Mouse (Mus musculus) MEL (cell line): ENCODE results near the gene Slc29a2. TPM values are rescaled to one million over a fixed set of nuclear protein-coding genes. Genes with fewer than 3 reads are reported as not detected.
A peak's percentile ranks its signal among the peaks of the same experiment; 100 is the strongest.

ENCODE experiments used
- DNase-seq: peaks from one replicate; pipeline ENCODE4 v3.0.0; 2011; ENCODE audit warnings: low read depth, low spot score
- H3K27ac ChIP-seq: 2 replicates; pipeline ENCODE4 v1.5.1; 2012; ENCODE audit warnings: low read depth, mild to moderate bottlenecking, control low read depth, low read length, moderate library complexity; ENCODE audit not compliant: control insufficient read depth
- H3K27me3 ChIP-seq, 2 experiments: fragments of 150-350 bp in 1 of 2; sonication (generic) in 1 of 2; 2 replicates each; pipeline ENCODE4 v1.6.1; 2012; ENCODE audit warnings: low read length in 2 of 2, mild to moderate bottlenecking in 2 of 2, improper control_type of control experiment in 1 of 2, moderate library complexity in 1 of 2; ENCODE audit not compliant: insufficient read depth in 2 of 2, control insufficient read depth in 1 of 2
- H3K36me3 ChIP-seq, 2 experiments: 2 replicates each; pipeline ENCODE4 v1.6.1; 2012 to 2014; ENCODE audit warnings: low read length in 2 of 2, improper control_type of control experiment in 1 of 2, inconsistent platforms in 1 of 2, mild to moderate bottlenecking in 1 of 2; ENCODE audit not compliant: insufficient read depth in 2 of 2, control insufficient read depth in 1 of 2
- H3K4me1 ChIP-seq, 2 experiments: fragments of 150-350 bp in 1 of 2; sonication (generic) in 1 of 2; 2 replicates each; pipeline ENCODE4 v1.6.1; 2012; ENCODE audit warnings: low read length in 2 of 2, improper control_type of control experiment in 1 of 2, mild to moderate bottlenecking in 1 of 2; ENCODE audit not compliant: insufficient read depth in 2 of 2, control insufficient read depth in 1 of 2
- H3K4me3 ChIP-seq, 2 experiments: fragments of 150-350 bp in 1 of 2; sonication (generic) in 1 of 2; 2 replicates each; pipeline ENCODE4 v1.5.1; 2012; ENCODE audit warnings: low read depth in 2 of 2, low read length in 2 of 2, mild to moderate bottlenecking in 2 of 2, moderate library complexity in 2 of 2, control low read depth in 1 of 2, improper control_type of control experiment in 1 of 2; ENCODE audit not compliant: control insufficient read depth in 1 of 2, insufficient read depth in 1 of 2
- H3K79me2 ChIP-seq: 2 replicates; pipeline ENCODE4 v1.6.1; 2012; ENCODE audit warnings: mild to moderate bottlenecking, low read length, moderate library complexity; ENCODE audit not compliant: control insufficient read depth, poor library complexity, insufficient read depth
- H3K9ac ChIP-seq: 2 replicates; pipeline ENCODE4 v1.6.1; 2012; ENCODE audit warnings: low read depth, mild to moderate bottlenecking, control low read depth, low read length, moderate library complexity; ENCODE audit not compliant: control insufficient read depth, poor library complexity, severe bottlenecking
- H3K9me3 ChIP-seq: fragments of 150-350 bp; sonication (generic); replicated peaks from 2 replicates; pipeline ENCODE4 v1.6.1; 2012; ENCODE audit warnings: mild to moderate bottlenecking, low read length, improper control_type of control experiment, moderate library complexity; ENCODE audit not compliant: insufficient read depth
- BHLHE40 ChIP-seq: IDR thresholded peaks from 2 replicates; pipeline ENCODE4 v1.6.1; 2012; ENCODE audit warnings: low read depth, mild to moderate bottlenecking, inconsistent platforms, low read length, improper control_type of control experiment, borderline replicate concordance
- CHD1 ChIP-seq: IDR thresholded peaks from 2 replicates; pipeline ENCODE4 v1.6.1; 2012; ENCODE audit warnings: low read depth, mild to moderate bottlenecking, inconsistent platforms, low read length, improper control_type of control experiment
- CHD2 ChIP-seq: IDR thresholded peaks from 2 replicates; pipeline ENCODE4 v1.6.1; 2011; ENCODE audit warnings: low read length, improper control_type of control experiment
- CTCF ChIP-seq, 3 experiments: IDR thresholded peaks in 2 of 3; conservative IDR thresholded peaks in 1 of 3; 2 replicates each; pipeline ENCODE4 v1.5.1; 2011 to 2012; ENCODE audit warnings: low read length in 3 of 3, low read depth in 2 of 3, mild to moderate bottlenecking in 2 of 3, improper control_type of control experiment in 1 of 3, inconsistent platforms in 1 of 3, mixed read lengths in 1 of 3, moderate library complexity in 1 of 3; ENCODE audit not compliant: control insufficient read depth in 1 of 3, insufficient read depth in 1 of 3, poor library complexity in 1 of 3, severe bottlenecking in 1 of 3
- E2F4 ChIP-seq: IDR thresholded peaks from 2 replicates; pipeline ENCODE4 v1.6.1; 2011; ENCODE audit warnings: low read depth, low read length, improper control_type of control experiment, borderline replicate concordance
- EP300 ChIP-seq, 2 experiments: IDR thresholded peaks; 2 replicates each; pipeline ENCODE4 v1.6.1; 2011; ENCODE audit warnings: improper control_type of control experiment in 2 of 2, low read length in 2 of 2, low read depth in 1 of 2, mild to moderate bottlenecking in 1 of 2
- GABPA ChIP-seq: IDR thresholded peaks from 2 replicates; pipeline ENCODE4 v1.6.1; 2012; ENCODE audit warnings: low read depth, mild to moderate bottlenecking, inconsistent platforms, low read length, improper control_type of control experiment, moderate library complexity
- GATA1 ChIP-seq: IDR thresholded peaks from 2 replicates; pipeline ENCODE4 v1.6.1; 2011; ENCODE audit warnings: low read depth, low read length, improper control_type of control experiment
- HCFC1 ChIP-seq: IDR thresholded peaks from 2 replicates; pipeline ENCODE4 v1.6.1; 2012; ENCODE audit warnings: low read depth, mild to moderate bottlenecking, inconsistent platforms, low read length, improper control_type of control experiment, moderate library complexity
- JUND ChIP-seq: IDR thresholded peaks from 2 replicates; pipeline ENCODE4 v1.6.1; 2011; ENCODE audit warnings: low read depth, mild to moderate bottlenecking, improper control_type of control experiment, low read length
- KAT2A ChIP-seq: conservative IDR thresholded peaks from 2 replicates; pipeline ENCODE4 v1.6.1; 2012; ENCODE audit warnings: low read depth, low read length, improper control_type of control experiment, inconsistent platforms
- MAFK ChIP-seq: IDR thresholded peaks from 2 replicates; pipeline ENCODE4 v1.6.1; 2011; ENCODE audit warnings: low read depth, mild to moderate bottlenecking, low read length, improper control_type of control experiment, borderline replicate concordance
- MAX ChIP-seq: IDR thresholded peaks from 2 replicates; pipeline ENCODE4 v1.6.1; 2011; ENCODE audit warnings: low read length, improper control_type of control experiment
- MAZ ChIP-seq: IDR thresholded peaks from 2 replicates; pipeline ENCODE4 v1.6.1; 2012; ENCODE audit warnings: low read depth, mild to moderate bottlenecking, inconsistent platforms, low read length, improper control_type of control experiment
- MEF2A ChIP-seq: IDR thresholded peaks from 2 replicates; pipeline ENCODE4 v1.6.1; 2014; ENCODE audit warnings: low read depth, mild to moderate bottlenecking, inconsistent platforms, low read length, improper control_type of control experiment; ENCODE audit not compliant: poor library complexity, insufficient replicate concordance, severe bottlenecking; ENCODE audit errors: extremely low read depth
- MYB ChIP-seq: IDR thresholded peaks from 2 replicates; pipeline ENCODE4 v1.6.1; 2011; ENCODE audit warnings: mild to moderate bottlenecking, low read depth, low read length, improper control_type of control experiment
- MYC ChIP-seq: IDR thresholded peaks from 2 replicates; pipeline ENCODE4 v1.6.1; 2011; ENCODE audit warnings: low read depth, mild to moderate bottlenecking, low read length, improper control_type of control experiment, moderate library complexity
- NELFE ChIP-seq: IDR thresholded peaks from 2 replicates; pipeline ENCODE4 v1.6.1; 2011; ENCODE audit warnings: low read depth, low read length, improper control_type of control experiment
- NRF1 ChIP-seq: IDR thresholded peaks from 2 replicates; pipeline ENCODE4 v1.6.1; 2014; ENCODE audit warnings: low read depth, mild to moderate bottlenecking, inconsistent platforms, low read length, improper control_type of control experiment, moderate library complexity; ENCODE audit not compliant: poor library complexity, insufficient read depth, severe bottlenecking
- POLR2A ChIP-seq, 2 experiments: IDR thresholded peaks; 2 replicates each; pipeline ENCODE4 v1.6.1; 2011 to 2012; ENCODE audit warnings: low read length in 2 of 2, mild to moderate bottlenecking in 2 of 2, control low read depth in 1 of 2, improper control_type of control experiment in 1 of 2, low read depth in 1 of 2, moderate library complexity in 1 of 2; ENCODE audit not compliant: control insufficient read depth in 1 of 2, insufficient read depth in 1 of 2, poor library complexity in 1 of 2
- POLR2AphosphoS2 ChIP-seq: IDR thresholded peaks from 2 replicates; pipeline ENCODE4 v1.6.1; 2011; ENCODE audit warnings: low read length, improper control_type of control experiment
- RAD21 ChIP-seq: IDR thresholded peaks from 2 replicates; pipeline ENCODE4 v1.6.1; 2011; ENCODE audit warnings: mild to moderate bottlenecking, low read depth, low read length, improper control_type of control experiment
- RCOR1 ChIP-seq: IDR thresholded peaks from 2 replicates; pipeline ENCODE4 v1.6.1; 2012; ENCODE audit warnings: low read depth, mild to moderate bottlenecking, inconsistent platforms, low read length, improper control_type of control experiment
- SIN3A ChIP-seq: IDR thresholded peaks from 2 replicates; pipeline ENCODE4 v1.6.1; 2012; ENCODE audit warnings: low read length, improper control_type of control experiment, inconsistent platforms
- SMC3 ChIP-seq: IDR thresholded peaks from 2 replicates; pipeline ENCODE4 v1.6.1; 2011; ENCODE audit warnings: low read depth, low read length, improper control_type of control experiment
- TCF12 ChIP-seq: IDR thresholded peaks from 2 replicates; pipeline ENCODE4 v1.6.1; 2014; ENCODE audit warnings: low read depth, mild to moderate bottlenecking, inconsistent platforms, low read length, improper control_type of control experiment, moderate library complexity
- UBTF ChIP-seq: IDR thresholded peaks from 2 replicates; pipeline ENCODE4 v1.6.1; 2012; ENCODE audit warnings: low read depth, mild to moderate bottlenecking, inconsistent platforms, low read length, improper control_type of control experiment, moderate library complexity, borderline replicate concordance; ENCODE audit not compliant: insufficient read depth
- USF1 ChIP-seq: IDR thresholded peaks from 2 replicates; pipeline ENCODE4 v1.6.1; 2014; ENCODE audit warnings: low read depth, mild to moderate bottlenecking, inconsistent platforms, low read length, improper control_type of control experiment, moderate library complexity
- ZC3H11A ChIP-seq: IDR thresholded peaks from 2 replicates; pipeline ENCODE4 v1.6.1; 2012; ENCODE audit warnings: low read depth, mild to moderate bottlenecking, inconsistent platforms, low read length, improper control_type of control experiment
- ZKSCAN1 ChIP-seq: IDR thresholded peaks from 2 replicates; pipeline ENCODE4 v1.6.1; 2012; ENCODE audit warnings: low read depth, mild to moderate bottlenecking, inconsistent platforms, low read length, improper control_type of control experiment, moderate library complexity
- ZMIZ1 ChIP-seq: IDR thresholded peaks from 2 replicates; pipeline ENCODE4 v1.6.1; 2012; ENCODE audit warnings: low read depth, mild to moderate bottlenecking, inconsistent platforms, low read length, improper control_type of control experiment, moderate library complexity
- ZNF384 ChIP-seq: IDR thresholded peaks from 2 replicates; pipeline ENCODE4 v1.6.1; 2012; ENCODE audit warnings: low read depth, mild to moderate bottlenecking, inconsistent platforms, low read length, improper control_type of control experiment
- polyA plus RNA-seq, 2 experiments: library from polyadenylated mRNA; stranded (reverse) in 1 of 2; unstranded in 1 of 2; fragments of >175 nt in 1 of 2; fragments of >200 nt in 1 of 2; gene quantifications; 2 replicates each; pipeline versions ENCODE4 v1.2.1 to v1.2.4; 2012; ENCODE audit warnings: low replicate concordance in 2 of 2, low read depth in 1 of 2; ENCODE audit not compliant: insufficient read length in 2 of 2, insufficient read depth in 1 of 2, missing spikeins in 1 of 2
- total RNA-seq: library from RNA; depleted of rRNA; stranded (reverse); fragments of 300-350 nt; gene quantifications from 2 replicates; pipeline ENCODE4 v1.2.3, GENCODE M21; 2012

Gene Slc29a2
- total and polyA plus RNA-seq, 3 experiments = 3.2 to 10.9 TPM; not detected in 1

DNA sequence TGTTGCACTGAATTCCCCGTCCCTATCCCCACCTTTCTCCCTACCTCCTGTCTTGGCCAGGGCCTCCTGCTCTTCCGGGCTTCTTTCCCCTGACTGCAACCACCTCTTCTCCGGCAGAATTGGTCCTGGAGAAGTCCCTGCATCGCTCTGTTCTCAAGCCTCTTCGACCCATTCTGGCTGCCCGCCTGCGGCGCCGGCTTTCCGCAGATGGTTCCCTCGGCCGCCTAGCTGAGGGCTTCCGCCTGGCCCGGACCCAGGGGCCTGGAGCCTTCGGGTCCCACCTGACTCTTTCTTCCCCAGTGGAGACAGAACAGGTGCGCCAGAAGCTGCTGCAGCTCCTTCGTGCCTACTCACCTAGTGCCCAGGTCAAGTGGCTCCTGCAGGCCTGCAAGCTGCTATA is 29.2 kb downstream of the Slc29a2 start:
- H3K4me3 ChIP-seq = no peak overlapping the region
- H3K4me1 ChIP-seq = peaks cover 7 to 19% of the 10 kb centered on the region in 2 experiments; a peak in 3 of 4 replicates
- no peak for TF ChIP-seq BHLHE40
- no peak for TF ChIP-seq USF1
- no peak for TF ChIP-seq RCOR1
- TF ChIP-seq CHD2 = no peak
- TF ChIP-seq, all 39 proteins: peak for 0
- no peak for DNase-seq
- no peak overlapping the region for H3K27ac ChIP-seq
- H3K79me2 ChIP-seq = no peaks in the 10 kb centered on the region
- H3K9me3 ChIP-seq = no peaks in the 10 kb centered on the region
- no peak overlapping the region for H3K9ac ChIP-seq
- H3K27me3 ChIP-seq = no peaks in the 10 kb centered on the region
- peaks cover 2 to 12% of the 10 kb centered on the region in 2 experiments; a peak in 3 of 4 replicates for H3K36me3 ChIP-seq

DNA sequence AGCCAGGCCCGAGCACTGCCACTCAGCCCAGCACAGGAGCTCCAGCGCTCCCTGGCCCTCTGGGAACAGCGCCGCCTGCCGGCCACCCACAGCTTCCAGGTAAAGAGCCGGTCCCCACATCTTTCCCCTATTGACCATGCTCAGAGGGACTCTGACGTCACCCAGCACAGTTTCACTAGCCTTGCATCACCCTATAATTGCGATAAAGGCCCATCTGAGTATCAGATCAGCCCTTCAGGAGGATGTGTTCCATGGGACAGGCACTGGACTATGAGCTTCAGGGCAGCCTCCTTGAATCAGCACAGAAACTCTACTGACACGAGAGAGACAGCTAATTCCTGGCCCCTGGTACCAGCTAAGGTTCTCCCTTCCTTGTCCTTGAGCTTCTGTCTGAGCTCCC is 30.2 kb downstream of the Slc29a2 start:
- Histone ChIP-seq H3K79me2 (no peaks in the 10 kb centered on the region), H3K9me3 (no peaks in the 10 kb centered on the region), H3K36me3 (peaks cover under 1 to 15% of the 10 kb centered on the region in 2 experiments; a peak in 3 of 4 replicates), H3K4me1 (peaks cover 7 to 24% of the 10 kb centered on the region in 2 experiments; a peak in 3 of 4 replicates), H3K27ac (peak overlapping the region; percentile 94), H3K4me3 (peak overlapping the region in 1 of 2 experiments; percentile 72; a peak in 2 of 4 replicates), H3K27me3 (no peaks in the 10 kb centered on the region), H3K9ac (peak overlapping the region; percentile 67)
- DNase-seq = peak; percentile 90
- TF ChIP-seq ZKSCAN1 (no peak), UBTF (no peak), ZMIZ1 (no peak), POLR2A (IDR thresholded peaks at IDR 0.05; ENCODE audit: control insufficient read depth in 1 of 2, insufficient read depth in 1 of 2, low read depth in 1 of 2, low read length in 2 of 2, poor library complexity in 1 of 2) (peak; percentile 50 to 55; a peak in 2 of 4 replicates), CHD1 (no peak), TCF12 (peak; percentile 54; the same call in 1 of the 2 replicates), CTCF (IDR thresholded peaks at IDR 0.05 in 2 of 3, conservative IDR thresholded peaks at IDR 0.05 in 1 of 3; ENCODE audit: control insufficient read depth in 1 of 3, insufficient read depth in 1 of 3, low read depth in 2 of 3, low read length in 3 of 3, poor library complexity in 1 of 3, severe bottlenecking in 1 of 3) (peak; percentile 96 to 99 (median 96)), NRF1 (peak; percentile 70), MAX (no peak), JUND (peak; percentile 79; the same call in 1 of the 2 replicates), EP300 (IDR thresholded peaks at IDR 0.05; ENCODE audit: low read depth in 1 of 2, low read length in 2 of 2) (peak in 1 of 2 experiments; percentile 84; a peak in 2 of 4 replicates), SMC3 (peak; percentile 66), MYC (peak; percentile 46; the same call in 1 of the 2 replicates), NELFE (no peak; the same call in 1 of the 2 replicates), KAT2A (peak; percentile 63), SIN3A (peak; percentile 42; the same call in 1 of the 2 replicates), MEF2A (peak; percentile 72; the same call in 1 of the 2 replicates), HCFC1 (peak; percentile 68), ZNF384 (no peak), E2F4 (no peak), USF1 (no peak), ZC3H11A (peak; percentile 46; the same call in 1 of the 2 replicates), MAZ (no peak), GABPA (no peak), POLR2AphosphoS2 (peak; percentile 79), MYB (no peak), MAFK (no peak), GATA1 (peak; percentile 52), RAD21 (peak; percentile 28)
